Mouse (Mus musculus) midbrain, embryonic 12.5 days (tissue): ENCODE measurements around the gene Rad51d. TPM values are rescaled to one million over a fixed set of nuclear protein-coding genes. Genes with fewer than 3 reads are reported as not detected.
A peak's percentile ranks its signal among the peaks of the same experiment; 100 is the strongest.

Source experiments
- ATAC-seq: fragments of 200-750 bp; cut with Nextera tagmentation; 2 replicates; pipeline ENCODE4 v1.8.0; 2017; ENCODE audit warnings: low read depth, moderate TSS enrichment, moderate library complexity; ENCODE audit not compliant: low FRiP score
- H3K27ac ChIP-seq: fragments of 300-500 bp; sonication (generic); replicated peaks from 2 replicates; pipeline ENCODE4 v1.5.1; 2016; ENCODE audit warnings: mild to moderate bottlenecking
- H3K27me3 ChIP-seq: fragments of 300-500 bp; sonication (generic); 2 replicates; pipeline ENCODE4 v1.6.1; 2016; ENCODE audit warnings: mild to moderate bottlenecking
- H3K36me3 ChIP-seq: fragments of 300-500 bp; sonication (generic); 2 replicates; pipeline ENCODE4 v1.6.1; 2016
- H3K4me1 ChIP-seq: fragments of 300-500 bp; sonication (generic); 2 replicates; pipeline ENCODE4 v1.6.1; 2016
- H3K4me2 ChIP-seq: fragments of 300-500 bp; sonication (generic); replicated peaks from 2 replicates; pipeline ENCODE4 v1.6.1; 2016; ENCODE audit warnings: mild to moderate bottlenecking, moderate library complexity
- H3K4me3 ChIP-seq: fragments of 300-500 bp; sonication (generic); 2 replicates; pipeline ENCODE4 v1.5.1; 2016; ENCODE audit warnings: mild to moderate bottlenecking
- H3K9ac ChIP-seq: fragments of 300-500 bp; sonication (generic); replicated peaks from 2 replicates; pipeline ENCODE4 v1.6.1; 2016; ENCODE audit warnings: mild to moderate bottlenecking, moderate library complexity
- H3K9me3 ChIP-seq: fragments of 300-500 bp; sonication (generic); 2 replicates; pipeline ENCODE4 v1.6.1; 2016; ENCODE audit warnings: mild to moderate bottlenecking
- WGBS: fragments of 180-500 bp; shearing (Covaris S2); methylation state at CpG from one replicate; pipeline ENCODE4 v1.1.7; 2016; 5-methylcytosine and 5-hydroxymethylcytosine counted together
- polyA plus RNA-seq: library from polyadenylated mRNA; unstranded; fragments of >200 nt; fragmentation: Nextera tagmentation; extraction: Ambion mirVana; gene quantifications from 2 replicates; pipeline ENCODE4 v1.2.1, GENCODE M21; 2016

Rad51d gene
- polyA plus RNA-seq, 1 experiment from 2014 or later: 14.1 TPM

DNA sequence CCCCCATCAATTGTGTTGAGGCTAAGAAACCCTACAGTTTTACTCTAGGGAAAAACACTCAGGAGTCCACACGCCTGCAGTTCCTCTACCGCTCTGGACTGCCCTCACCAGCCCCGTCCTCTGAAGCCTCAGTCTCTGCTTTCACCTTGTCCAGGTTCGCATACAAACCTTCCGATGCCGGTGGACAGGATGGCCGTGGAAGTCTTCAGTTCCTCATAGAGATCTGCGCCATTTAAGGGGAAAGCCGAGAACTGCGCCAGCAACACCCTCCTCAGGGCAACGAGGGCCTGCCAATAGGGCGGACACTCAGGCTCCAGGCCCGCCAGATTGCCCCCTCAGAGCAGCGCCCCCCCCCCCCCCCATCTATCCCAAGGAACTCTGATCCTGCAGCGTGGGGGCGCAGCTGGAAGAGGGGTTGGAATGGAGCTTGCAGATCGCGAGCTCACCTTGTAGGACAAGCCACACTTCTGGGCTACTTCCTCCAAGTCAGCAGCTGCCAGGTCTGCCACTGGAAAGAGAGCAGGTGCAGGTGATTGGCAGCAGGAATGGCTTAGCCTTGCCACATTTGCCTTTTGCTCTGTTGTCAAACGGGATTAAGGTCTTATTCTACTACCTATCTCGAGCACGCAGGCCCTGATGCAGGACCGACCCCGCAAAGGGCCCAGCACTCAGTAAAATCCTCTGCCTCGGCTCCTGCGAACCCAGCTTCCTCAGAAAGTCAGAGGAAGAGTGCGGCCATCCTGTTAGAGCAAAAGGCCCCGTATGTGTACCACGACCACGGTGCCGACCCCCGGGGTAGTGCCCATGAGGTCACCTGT lies 681 bp downstream of the Rad51d start:
- 8% methylated on average over 31 of the region's 31 CpGs for WGBS
- Histone ChIP-seq H3K4me1 (peaks cover 12% of the 10 kb centered on the region), H3K27me3 (peaks cover 12% of the 10 kb centered on the region), H3K9me3 (no peaks in the 10 kb centered on the region), H3K36me3 (no peaks in the 10 kb centered on the region), H3K27ac (peak overlapping the region; percentile 42; the same call in 1 of the 2 replicates), H3K9ac (peak overlapping the region; percentile 72), H3K4me3 (peak overlapping the region; percentile 71), H3K4me2 (peak overlapping the region; percentile 79)
- peak; percentile 34; the same call in 1 of the 2 replicates for ATAC-seq

DNA sequence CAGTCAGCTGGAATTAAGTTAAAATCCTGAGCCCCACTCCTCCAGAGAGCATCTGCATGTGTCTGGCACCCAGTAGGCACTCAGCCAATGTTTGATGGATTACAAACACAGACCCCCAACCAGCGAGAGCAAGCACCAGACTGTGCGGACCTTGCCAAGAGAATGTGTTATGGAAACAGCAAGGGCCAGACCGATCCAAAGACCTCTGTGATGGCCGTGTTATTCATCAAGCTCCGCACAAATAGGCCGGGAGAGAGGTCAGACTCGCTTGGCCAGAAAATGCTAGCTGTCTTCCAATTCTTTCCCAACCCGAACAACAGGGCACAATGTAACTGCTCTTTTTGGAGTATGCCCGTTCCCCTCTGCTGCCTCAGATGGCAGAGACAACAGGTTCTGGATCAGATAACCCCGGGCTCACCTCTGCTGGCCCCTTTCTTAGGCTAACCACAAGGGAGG lies 1.9 kb downstream of the Rad51d start:
- Histone ChIP-seq H3K9ac (peak overlapping the region; percentile 15; the same call in 1 of the 2 replicates), H3K27me3 (peaks cover 12% of the 10 kb centered on the region), H3K36me3 (no peaks in the 10 kb centered on the region), H3K27ac (no peak overlapping the region), H3K4me2 (0 out of 2 replicates have a peak overlapping the region, but pooled peaks have one; percentile 79), H3K9me3 (no peaks in the 10 kb centered on the region), H3K4me3 (no peak overlapping the region), H3K4me1 (peaks cover 12% of the 10 kb centered on the region)
- ATAC-seq: no peak
- 74% methylated on average over 10 of the region's 10 CpGs for WGBS

DNA sequence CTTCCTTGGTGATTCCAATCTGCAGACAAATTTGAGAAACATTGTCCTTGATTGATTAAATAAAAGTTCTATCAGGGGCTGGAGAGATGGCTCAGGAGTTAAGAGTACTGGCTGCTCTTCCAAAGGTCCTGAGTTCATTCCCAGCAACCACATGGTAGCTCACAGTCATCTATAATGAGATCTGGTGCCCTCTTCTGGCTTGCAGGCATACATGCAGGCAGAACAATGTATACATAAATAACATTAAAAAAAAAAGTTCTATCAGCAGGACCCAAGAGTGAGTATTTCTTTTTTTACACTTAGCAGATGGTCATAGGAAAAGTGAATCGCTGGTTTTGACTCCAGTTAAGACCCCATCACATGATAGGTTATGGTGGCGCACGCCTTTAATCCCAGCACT lies 3.9 kb downstream of the Rad51d start:
- ATAC-seq: no peak
- no peak overlapping the region for H3K9ac ChIP-seq
- 84% methylated on average over 3 of the region's 3 CpGs for WGBS

DNA sequence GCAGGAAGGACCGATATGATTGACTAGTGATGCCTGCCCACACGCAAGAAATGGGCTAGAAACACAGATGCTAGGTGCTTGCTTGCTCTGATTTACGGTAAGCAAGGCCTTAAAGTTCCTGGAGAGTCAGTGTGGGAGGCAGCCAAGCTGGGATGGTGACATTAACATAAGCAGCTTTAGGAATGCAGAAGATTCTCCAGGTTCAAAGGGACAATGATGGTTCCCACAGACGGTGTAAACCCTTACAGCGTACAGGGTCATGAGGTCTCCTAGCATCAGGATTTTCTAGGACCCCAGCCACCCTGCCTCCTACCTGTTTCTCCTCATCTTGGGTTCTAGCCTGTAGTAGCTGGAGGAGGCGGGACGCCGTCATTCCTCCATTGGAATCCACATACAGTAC lies 7.2 kb downstream of the Rad51d start:
- H3K27me3 ChIP-seq: no peaks in the 10 kb centered on the region
- H3K4me1 ChIP-seq: no peaks in the 10 kb centered on the region
- no peak for ATAC-seq
- H3K4me2 ChIP-seq: no peak overlapping the region
- WGBS: 71% methylated on average over 8 of the region's 8 CpGs
- H3K4me3 ChIP-seq: no peak overlapping the region
- no peak overlapping the region for H3K27ac ChIP-seq
- no peak overlapping the region for H3K9ac ChIP-seq
- no peaks in the 10 kb centered on the region for H3K9me3 ChIP-seq
- peaks cover 23% of the 10 kb centered on the region for H3K36me3 ChIP-seq

More for the DNA sequence above, 3.9 kb downstream of the Rad51d start:
- H3K4me1 ChIP-seq: peaks cover 12% of the 10 kb centered on the region
- peaks cover 1% of the 10 kb centered on the region; the same call in 1 of the 2 replicates for H3K27me3 ChIP-seq
- no peak overlapping the region for H3K27ac ChIP-seq
- no peaks in the 10 kb centered on the region for H3K9me3 ChIP-seq
- H3K4me3 ChIP-seq: no peak overlapping the region
- H3K4me2 ChIP-seq: no peak overlapping the region
- H3K36me3 ChIP-seq: peaks cover 10% of the 10 kb centered on the region; the same call in 1 of the 2 replicates

DNA sequence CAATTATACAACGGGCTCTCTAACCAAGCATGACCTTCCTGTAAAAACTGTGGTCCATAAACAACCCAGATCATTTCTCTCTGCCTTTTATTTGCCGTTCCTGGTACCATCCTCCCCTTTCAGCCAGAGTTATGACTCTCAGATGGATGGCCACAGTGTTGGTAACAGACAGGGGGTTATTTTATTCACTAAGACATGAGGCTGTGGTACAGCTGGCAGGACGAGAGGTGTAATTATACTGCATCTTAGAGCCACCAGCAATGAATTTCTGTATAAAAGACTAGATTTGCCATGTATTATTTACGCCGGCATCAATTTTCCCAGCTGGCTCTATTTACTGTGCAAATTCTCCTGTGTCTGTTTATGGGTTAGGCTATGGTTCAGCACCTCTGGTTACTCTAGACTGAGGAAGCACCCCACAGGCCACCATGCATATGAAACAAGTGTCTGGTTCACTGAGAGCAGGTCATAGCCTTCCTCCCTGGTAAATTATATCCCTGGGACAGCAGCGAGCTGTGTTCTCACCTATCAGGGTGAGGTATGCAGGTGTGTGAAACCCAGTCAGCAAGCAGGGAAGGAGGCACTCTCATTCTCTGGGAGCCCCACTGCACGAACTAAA lies 12.6 kb downstream of the Rad51d start:
- H3K36me3 ChIP-seq: peaks cover 23% of the 10 kb centered on the region
- no peaks in the 10 kb centered on the region for H3K4me1 ChIP-seq
- ATAC-seq: no peak
- H3K9ac ChIP-seq: no peak overlapping the region
- H3K27ac ChIP-seq: no peak overlapping the region
- no peak overlapping the region for H3K4me2 ChIP-seq
- 87% methylated on average over 7 of the region's 7 CpGs for WGBS
- no peak overlapping the region for H3K4me3 ChIP-seq
- no peaks in the 10 kb centered on the region for H3K9me3 ChIP-seq
- no peaks in the 10 kb centered on the region for H3K27me3 ChIP-seq

DNA sequence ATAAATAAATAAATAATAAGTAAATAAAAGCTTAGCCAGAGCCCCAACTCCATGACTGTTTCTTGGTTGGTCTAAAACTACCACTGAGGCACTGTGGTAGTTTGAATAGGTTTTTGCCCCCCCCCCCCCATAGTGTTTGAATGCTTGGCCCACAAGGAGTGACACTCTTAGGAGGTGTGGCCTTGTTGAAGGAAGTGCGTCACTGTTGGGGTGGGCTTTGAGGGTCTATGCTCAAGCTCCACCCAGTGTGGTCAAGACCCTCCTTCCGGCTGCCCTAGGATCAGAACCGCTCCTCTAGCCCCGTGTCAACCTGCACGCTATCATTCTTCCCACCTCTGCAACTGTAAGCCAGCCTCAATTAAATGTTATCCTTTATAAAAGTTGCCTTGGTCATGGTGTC lies 14.8 kb downstream of the Rad51d start:
- Histone ChIP-seq H3K36me3 (peaks cover 14% of the 10 kb centered on the region), H3K27ac (no peak overlapping the region), H3K4me3 (no peak overlapping the region), H3K9me3 (no peaks in the 10 kb centered on the region), H3K4me1 (peaks cover 3% of the 10 kb centered on the region; the same call in 1 of the 2 replicates), H3K4me2 (no peak overlapping the region), H3K27me3 (no peaks in the 10 kb centered on the region), H3K9ac (no peak overlapping the region)
- 91% methylated on average over 5 of the region's 5 CpGs for WGBS
- ATAC-seq: no peak

DNA sequence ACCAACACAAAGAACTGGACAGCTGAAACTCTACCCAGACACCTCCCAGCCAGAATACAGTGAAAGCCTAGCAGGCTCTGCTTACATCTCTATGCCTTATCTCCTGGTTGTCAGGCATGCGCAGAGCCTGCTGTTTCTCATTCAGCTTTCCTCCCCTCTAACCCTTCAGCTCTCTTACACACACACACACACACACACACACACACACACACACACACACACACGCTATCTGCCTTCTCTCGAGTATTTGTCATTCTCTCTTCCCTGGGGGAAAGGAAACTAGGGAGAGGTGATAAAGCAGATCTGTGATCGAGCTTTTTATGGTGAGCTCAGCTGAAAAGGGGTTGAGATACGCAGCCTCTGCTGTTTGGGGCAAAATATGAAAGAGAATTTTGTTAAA lies 15.5 kb downstream of the Rad51d start:
- peaks cover 9% of the 10 kb centered on the region; the same call in 1 of the 2 replicates for H3K4me1 ChIP-seq
- H3K27ac ChIP-seq: no peak overlapping the region
- 0 out of 2 replicates have a peak, but pooled peaks cover 3% of the 10 kb centered on the region for H3K27me3 ChIP-seq
- H3K9me3 ChIP-seq: no peaks in the 10 kb centered on the region
- H3K4me2 ChIP-seq: no peak overlapping the region
- no peak overlapping the region for H3K9ac ChIP-seq
- no peak overlapping the region for H3K4me3 ChIP-seq
- H3K36me3 ChIP-seq: peaks cover 11% of the 10 kb centered on the region
- ATAC-seq: no peak
- WGBS: 87% methylated on average over 5 of the region's 5 CpGs

DNA sequence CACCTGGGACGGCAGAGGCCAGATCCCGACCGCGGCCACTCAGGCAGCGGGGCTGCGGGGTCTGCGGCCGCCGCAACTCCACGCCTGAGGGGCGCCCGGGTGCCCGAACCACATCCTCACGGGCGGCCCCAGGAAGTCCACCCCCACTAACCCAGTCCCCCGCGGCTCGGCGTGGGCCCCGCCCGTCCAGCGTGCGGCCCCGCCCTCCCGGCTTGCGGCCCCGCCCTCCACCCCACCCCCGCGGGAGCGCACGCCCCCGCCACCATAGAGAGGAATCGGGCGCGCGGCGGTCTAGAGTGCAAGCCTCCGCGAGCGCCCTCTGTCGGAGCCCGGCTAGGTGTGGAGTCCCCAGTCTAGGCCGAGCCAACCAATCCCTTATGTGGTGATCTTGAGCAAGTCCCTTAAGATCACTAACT lies 19.4 kb downstream of the Rad51d start, which contains the start of gene Rffl:
Rffl (minus strand) TSS at position 180 of the 416 bp plus-strand sequence.
- peak; percentile 94 for ATAC-seq
- H3K4me1 ChIP-seq: peaks cover 16% of the 10 kb centered on the region; the same call in 1 of the 2 replicates
- peak within 1 kb of the TSS; percentile 77 for H3K9ac ChIP-seq
- peak within 1 kb of the TSS; percentile 68 for H3K4me3 ChIP-seq
- peak within 1 kb of the TSS; percentile 81 for H3K4me2 ChIP-seq
- no peaks in the 10 kb centered on the region for H3K9me3 ChIP-seq
- 0 out of 2 replicates have a peak, but pooled peaks cover 3% of the 10 kb centered on the region for H3K27me3 ChIP-seq
- WGBS: 1% methylated on average over 42 of the region's 43 CpGs
- H3K27ac ChIP-seq: no peak within 1 kb of the TSS
- no peaks in the 10 kb centered on the region for H3K36me3 ChIP-seq

DNA sequence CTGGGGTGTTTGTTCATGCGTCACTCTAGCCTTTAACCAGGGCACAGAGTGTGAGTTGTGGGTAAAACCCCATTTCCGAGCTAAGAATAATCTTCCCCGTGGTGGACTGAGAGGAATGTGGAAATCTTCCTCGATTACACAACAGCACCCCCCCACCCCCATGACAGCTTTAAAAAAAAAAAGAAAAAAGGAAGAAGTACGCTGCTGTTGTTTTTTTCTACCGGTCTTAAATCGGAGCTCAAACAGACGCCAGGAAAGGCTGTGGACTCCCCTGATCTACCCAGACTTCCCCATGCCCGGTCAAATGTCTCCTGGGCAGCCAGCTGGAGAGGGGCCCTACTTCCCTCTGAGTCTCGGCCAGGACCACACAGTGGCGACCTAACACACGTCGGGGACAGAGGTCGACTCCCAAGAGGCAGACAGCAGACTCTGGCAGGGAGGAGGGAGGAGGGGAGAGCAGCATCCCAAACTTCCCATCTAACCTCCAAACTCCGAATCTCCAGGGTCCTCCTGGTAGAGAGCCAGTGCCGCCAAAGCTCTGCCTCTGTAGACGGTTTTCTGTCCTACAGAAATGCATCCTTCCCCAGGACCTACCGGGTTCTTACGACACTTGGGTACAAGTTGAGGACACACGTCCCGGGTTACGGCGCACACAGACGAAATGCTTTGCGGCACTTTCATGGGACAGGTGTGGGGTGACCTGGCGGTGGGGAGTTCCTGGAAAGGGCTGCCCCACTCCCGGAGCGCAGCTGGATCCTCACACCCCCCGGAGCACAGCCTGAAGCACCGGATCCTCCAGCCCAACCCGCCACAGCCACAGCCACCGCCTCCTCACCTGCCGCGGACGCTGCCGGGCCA lies 20.0 kb downstream of the Rad51d start:
- peak overlapping the region; percentile 77 for H3K9ac ChIP-seq
- ATAC-seq: peak; percentile 39
- no peaks in the 10 kb centered on the region for H3K9me3 ChIP-seq
- H3K4me2 ChIP-seq: peak overlapping the region; percentile 81
- H3K4me3 ChIP-seq: peak overlapping the region; percentile 68
- 0 out of 2 replicates have a peak, but pooled peaks cover 3% of the 10 kb centered on the region for H3K27me3 ChIP-seq
- no peak overlapping the region for H3K27ac ChIP-seq
- WGBS: 4% methylated on average over 36 of the region's 36 CpGs
- H3K36me3 ChIP-seq: no peaks in the 10 kb centered on the region
- peaks cover 16% of the 10 kb centered on the region; the same call in 1 of the 2 replicates for H3K4me1 ChIP-seq

DNA sequence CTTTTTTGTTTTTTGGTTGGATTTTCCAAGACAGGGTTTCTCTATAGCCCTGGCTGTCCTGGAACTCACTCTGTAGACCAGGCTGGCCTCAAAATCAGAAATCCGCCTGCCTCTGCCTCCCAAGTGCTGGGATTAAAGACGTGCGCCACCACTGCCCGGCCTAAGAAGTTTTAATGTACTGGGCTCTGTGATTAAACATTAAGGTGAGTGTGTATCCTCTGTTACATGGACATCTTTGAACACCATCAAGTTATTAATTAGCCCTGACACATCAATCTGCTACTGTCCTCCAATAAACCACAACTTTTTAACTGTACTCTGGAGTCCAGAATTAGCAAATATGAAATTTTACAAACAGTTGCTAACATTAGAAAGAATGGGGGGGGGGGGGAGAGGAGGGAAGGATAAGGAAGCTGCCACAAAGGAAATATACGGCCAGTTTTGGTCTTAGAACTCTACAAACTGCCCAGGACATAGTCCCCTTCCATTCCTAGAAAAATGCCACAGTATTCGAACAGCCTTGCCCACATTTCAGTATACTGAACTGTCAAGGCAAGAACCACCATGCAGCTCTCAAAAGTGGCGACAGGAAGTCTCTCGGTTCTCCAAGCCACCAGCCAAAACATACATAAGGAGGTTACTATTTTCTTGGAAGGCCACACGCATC lies 20.8 kb downstream of the Rad51d start:
- 78% methylated on average over 9 of the region's 9 CpGs for WGBS
- H3K9me3 ChIP-seq: no peaks in the 10 kb centered on the region
- no peak for ATAC-seq
- H3K4me2 ChIP-seq: peak overlapping the region; percentile 81; the same call in 1 of the 2 replicates
- no peak overlapping the region for H3K9ac ChIP-seq
- H3K36me3 ChIP-seq: no peaks in the 10 kb centered on the region
- 0 out of 2 replicates have a peak, but pooled peaks cover 3% of the 10 kb centered on the region for H3K27me3 ChIP-seq
- peak overlapping the region; percentile 68; the same call in 1 of the 2 replicates for H3K4me3 ChIP-seq
- H3K4me1 ChIP-seq: peaks cover 16% of the 10 kb centered on the region; the same call in 1 of the 2 replicates
- H3K27ac ChIP-seq: no peak overlapping the region

DNA sequence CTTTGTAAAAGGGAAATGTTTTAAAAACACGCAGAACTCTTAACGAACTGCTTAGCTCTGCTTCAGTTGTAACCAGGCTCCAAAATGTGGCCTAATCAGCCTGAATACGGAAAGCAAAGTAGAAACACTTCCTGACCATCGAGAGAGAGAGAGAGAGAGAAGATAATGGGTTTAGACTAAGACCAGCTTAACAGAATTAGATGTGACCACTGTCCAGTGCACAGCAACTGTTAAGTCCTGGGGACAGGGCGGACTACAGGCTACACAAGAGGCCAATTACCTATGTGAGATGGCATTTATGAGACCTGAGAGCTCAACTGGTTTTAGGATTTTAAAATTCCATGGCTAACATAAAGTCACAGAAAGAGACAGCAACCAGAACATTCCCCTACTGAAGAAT lies 22.5 kb downstream of the Rad51d start:
- no peak overlapping the region for H3K9ac ChIP-seq
- H3K9me3 ChIP-seq: no peaks in the 10 kb centered on the region
- WGBS: 63% methylated on average over 5 of the region's 5 CpGs
- no peak for ATAC-seq
- H3K27ac ChIP-seq: no peak overlapping the region
- H3K4me3 ChIP-seq: no peak overlapping the region
- no peak overlapping the region for H3K4me2 ChIP-seq
- H3K27me3 ChIP-seq: 0 out of 2 replicates have a peak, but pooled peaks cover 3% of the 10 kb centered on the region
- H3K36me3 ChIP-seq: no peaks in the 10 kb centered on the region
- peaks cover 23% of the 10 kb centered on the region for H3K4me1 ChIP-seq
